Mouse (Mus musculus): ENCODE measurements around the gene St8sia1. TPM values are rescaled to one million over a fixed set of nuclear protein-coding genes. Genes with fewer than 3 reads are reported as not detected.

The St8sia1 gene
- total and polyA plus RNA-seq, 3 experiments = 0.01 TPM; not detected in 2

DNA sequence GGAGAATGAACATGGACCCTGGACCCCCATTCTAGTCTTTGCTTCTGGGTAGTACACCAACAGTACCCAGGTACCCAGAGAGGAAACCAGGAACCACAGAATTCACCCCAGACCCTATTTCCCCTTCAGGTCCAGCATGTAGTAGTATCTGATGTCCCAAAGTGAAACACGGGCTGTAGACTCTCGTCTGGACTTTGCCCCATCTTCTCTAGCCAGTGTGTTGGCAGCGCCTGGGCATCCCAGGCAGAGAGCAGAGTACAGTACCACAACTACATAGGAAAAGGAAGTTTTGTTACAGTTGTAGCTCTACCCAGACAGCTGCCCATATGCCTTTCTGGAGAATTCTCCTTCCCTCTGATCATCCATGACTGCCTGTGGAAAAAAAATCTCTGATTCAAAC, 134.0 kb downstream of the St8sia1 start:
- no peak for TF ChIP-seq TBP (IDR thresholded peaks at IDR 0.05; ENCODE audit: low read depth, low read length)
- no peak for TF ChIP-seq ELF1 (IDR thresholded peaks at IDR 0.05; ENCODE audit: low read depth, low read length)
- TF ChIP-seq HCFC1 (IDR thresholded peaks at IDR 0.05; ENCODE audit: low read depth, low read length) = no peak
- no peak for TF ChIP-seq RAD21 (IDR thresholded peaks at IDR 0.05; ENCODE audit: low read depth, low read length)
- DNase-seq (ENCODE audit: low read depth, low spot score) = no peak
- no peak overlapping the region for H3K9ac ChIP-seq (ENCODE audit: control insufficient read depth, low read depth, low read length, poor library complexity, severe bottlenecking)
- H3K4me3 ChIP-seq (ENCODE audit: control insufficient read depth in 1 of 2, insufficient read depth in 1 of 2, low read depth in 2 of 2, low read length in 2 of 2) = no peak overlapping the region
- H3K79me2 ChIP-seq (ENCODE audit: control insufficient read depth, insufficient read depth, low read length, poor library complexity) = no peaks in the 10 kb centered on the region
- peaks cover 3 to 21% of the 10 kb centered on the region in 2 experiments for H3K4me1 ChIP-seq (ENCODE audit: control insufficient read depth in 1 of 2, insufficient read depth in 2 of 2, low read length in 2 of 2)
- H3K27ac ChIP-seq (ENCODE audit: control insufficient read depth, low read depth, low read length) = no peak overlapping the region
- H3K36me3 ChIP-seq (ENCODE audit: control insufficient read depth in 1 of 2, insufficient read depth in 2 of 2, low read length in 2 of 2) = peaks cover 0 to 13% of the 10 kb centered on the region in 2 experiments; a peak in 2 of 4 replicates
- H3K27me3 ChIP-seq (ENCODE audit: control insufficient read depth in 1 of 2, insufficient read depth in 2 of 2, low read length in 2 of 2) = no peaks in the 10 kb centered on the region
- no peaks in the 10 kb centered on the region for H3K9me3 ChIP-seq (replicated peaks; ENCODE audit: insufficient read depth, low read length)

DNA sequence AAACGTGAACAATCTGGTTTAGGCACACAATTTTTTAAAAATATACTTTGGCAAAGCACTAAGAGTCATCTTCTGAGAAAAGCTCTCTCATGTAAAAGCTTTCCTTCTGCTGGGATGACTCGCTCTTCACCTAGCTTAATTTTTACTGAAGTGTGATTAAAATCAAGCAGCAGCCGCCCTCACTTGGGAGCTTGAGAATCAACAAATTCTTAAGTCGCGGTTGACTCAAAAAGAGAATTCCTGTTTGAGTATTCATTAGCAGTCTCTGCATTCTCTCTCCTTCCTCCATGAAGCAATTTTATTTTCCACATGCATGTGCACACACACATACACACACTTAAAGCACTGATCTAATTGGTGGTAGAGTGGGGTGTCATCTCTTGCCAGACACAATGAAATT, 138.8 kb downstream of the St8sia1 start:
- Histone ChIP-seq H3K9me3 (replicated peaks; ENCODE audit: insufficient read depth, low read length) (no peaks in the 10 kb centered on the region), H3K36me3 (ENCODE audit: control insufficient read depth in 1 of 2, insufficient read depth in 2 of 2, low read length in 2 of 2) (peaks cover 0 to 11% of the 10 kb centered on the region in 2 experiments; a peak in 2 of 4 replicates)

DNA sequence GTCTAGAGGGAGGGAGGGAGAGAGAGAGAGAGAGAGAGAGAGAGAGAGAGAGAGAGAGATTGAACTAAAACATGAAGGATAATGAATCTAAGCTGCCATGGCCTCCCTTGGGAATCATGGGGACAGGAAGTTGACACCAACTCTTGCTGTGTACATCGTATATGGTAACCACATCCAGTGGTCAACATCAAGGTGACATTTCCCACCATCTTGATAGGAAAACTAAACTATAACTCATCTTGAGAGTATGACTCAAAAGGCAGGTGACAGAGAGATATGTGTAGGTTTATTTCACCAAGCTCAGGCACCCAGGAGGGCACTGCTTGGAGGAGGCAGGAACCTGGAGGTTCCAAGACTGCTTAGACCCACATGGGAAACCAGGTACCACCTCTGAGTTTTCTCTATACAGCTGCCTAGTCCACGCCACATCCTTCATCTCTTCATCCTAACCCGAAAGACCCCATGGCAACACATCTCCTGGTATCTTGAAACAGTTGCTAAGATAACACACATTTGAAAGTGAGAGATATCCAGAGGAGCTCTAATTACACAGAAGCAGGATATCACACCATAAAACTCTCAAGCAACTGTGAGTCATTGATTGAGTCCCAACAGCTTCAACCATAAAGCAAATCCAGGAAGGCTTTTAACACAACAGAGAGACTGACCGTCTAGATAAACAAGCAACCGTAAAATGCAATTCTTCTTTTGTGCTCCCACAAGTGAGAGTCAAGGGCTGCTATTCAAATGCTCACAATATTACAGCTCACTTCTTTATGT, 141.1 kb downstream of the St8sia1 start:
- Histone ChIP-seq H3K27me3 (ENCODE audit: control insufficient read depth in 1 of 2, insufficient read depth in 2 of 2, low read length in 2 of 2) (no peaks in the 10 kb centered on the region), H3K9ac (ENCODE audit: control insufficient read depth, low read depth, low read length, poor library complexity, severe bottlenecking) (no peak overlapping the region; the same call in 1 of the 2 replicates), H3K9me3 (replicated peaks; ENCODE audit: insufficient read depth, low read length) (no peaks in the 10 kb centered on the region), H3K4me1 (ENCODE audit: control insufficient read depth in 1 of 2, insufficient read depth in 2 of 2, low read length in 2 of 2) (peaks cover 0 to 21% of the 10 kb centered on the region in 2 experiments; a peak in 3 of 4 replicates), H3K4me3 (ENCODE audit: control insufficient read depth in 1 of 2, insufficient read depth in 1 of 2, low read depth in 2 of 2, low read length in 2 of 2) (no peak overlapping the region), H3K27ac (ENCODE audit: control insufficient read depth, low read depth, low read length) (no peak overlapping the region), H3K79me2 (ENCODE audit: control insufficient read depth, insufficient read depth, low read length, poor library complexity) (no peaks in the 10 kb centered on the region), H3K36me3 (ENCODE audit: control insufficient read depth in 1 of 2, insufficient read depth in 2 of 2, low read length in 2 of 2) (peaks cover 0 to 11% of the 10 kb centered on the region in 2 experiments; a peak in 2 of 4 replicates)
- DNase-seq (ENCODE audit: low read depth, low spot score) = peak; percentile 64
- peak; percentile 40; the same call in 1 of the 2 replicates for TF ChIP-seq MYB (IDR thresholded peaks at IDR 0.05; ENCODE audit: low read depth, low read length)
- TF ChIP-seq RCOR1 (IDR thresholded peaks at IDR 0.05; ENCODE audit: low read depth, low read length) = 0 out of 2 replicates have a peak, but pooled peaks have one; percentile 48
- TF ChIP-seq EP300 (IDR thresholded peaks at IDR 0.05; ENCODE audit: low read depth in 1 of 2, low read length in 2 of 2) = peak; percentile 59 to 73
- TF ChIP-seq TCF12 (IDR thresholded peaks at IDR 0.05; ENCODE audit: low read depth, low read length) = peak; percentile 59; the same call in 1 of the 2 replicates
- peak; percentile 79 for TF ChIP-seq GATA1 (IDR thresholded peaks at IDR 0.05; ENCODE audit: low read depth, low read length)
- no peak for TF ChIP-seq MAX (IDR thresholded peaks at IDR 0.05; ENCODE audit: low read length)

More for the DNA sequence above, 138.8 kb downstream of the St8sia1 start:
- H3K4me1 ChIP-seq (ENCODE audit: control insufficient read depth in 1 of 2, insufficient read depth in 2 of 2, low read length in 2 of 2) = peaks cover 0 to 22% of the 10 kb centered on the region in 2 experiments; a peak in 3 of 4 replicates
- TF ChIP-seq GATA1 (IDR thresholded peaks at IDR 0.05; ENCODE audit: low read depth, low read length) (no peak), ELF1 (IDR thresholded peaks at IDR 0.05; ENCODE audit: low read depth, low read length) (no peak), CTCF (IDR thresholded peaks at IDR 0.05 in 2 of 3, conservative IDR thresholded peaks at IDR 0.05 in 1 of 3; ENCODE audit: control insufficient read depth in 1 of 3, insufficient read depth in 1 of 3, low read depth in 2 of 3, low read length in 3 of 3, poor library complexity in 1 of 3, severe bottlenecking in 1 of 3) (no peak), TCF12 (IDR thresholded peaks at IDR 0.05; ENCODE audit: low read depth, low read length) (no peak), POLR2A (IDR thresholded peaks at IDR 0.05; ENCODE audit: control insufficient read depth in 1 of 2, insufficient read depth in 1 of 2, low read depth in 1 of 2, low read length in 2 of 2, poor library complexity in 1 of 2) (no peak), CHD1 (IDR thresholded peaks at IDR 0.05; ENCODE audit: low read depth, low read length) (no peak), MAFK (IDR thresholded peaks at IDR 0.05; ENCODE audit: borderline replicate concordance, low read depth, low read length) (no peak), EP300 (IDR thresholded peaks at IDR 0.05; ENCODE audit: low read depth in 1 of 2, low read length in 2 of 2) (no peak), JUND (IDR thresholded peaks at IDR 0.05; ENCODE audit: low read depth, low read length) (no peak), MYC (IDR thresholded peaks at IDR 0.05; ENCODE audit: low read depth, low read length) (no peak), MAX (IDR thresholded peaks at IDR 0.05; ENCODE audit: low read length) (no peak), HCFC1 (IDR thresholded peaks at IDR 0.05; ENCODE audit: low read depth, low read length) (no peak), SIN3A (IDR thresholded peaks at IDR 0.05; ENCODE audit: low read length) (no peak), RAD21 (IDR thresholded peaks at IDR 0.05; ENCODE audit: low read depth, low read length) (no peak)
- H3K27ac ChIP-seq (ENCODE audit: control insufficient read depth, low read depth, low read length) = no peak overlapping the region
- H3K4me3 ChIP-seq (ENCODE audit: control insufficient read depth in 1 of 2, insufficient read depth in 1 of 2, low read depth in 2 of 2, low read length in 2 of 2) = no peak overlapping the region
- no peak for DNase-seq (ENCODE audit: low read depth, low spot score)
- no peaks in the 10 kb centered on the region for H3K27me3 ChIP-seq (ENCODE audit: control insufficient read depth in 1 of 2, insufficient read depth in 2 of 2, low read length in 2 of 2)
- H3K9ac ChIP-seq (ENCODE audit: control insufficient read depth, low read depth, low read length, poor library complexity, severe bottlenecking) = no peak overlapping the region
- H3K79me2 ChIP-seq (ENCODE audit: control insufficient read depth, insufficient read depth, low read length, poor library complexity) = no peaks in the 10 kb centered on the region
